Mouse (Mus musculus) kidney, adult 10 weeks (tissue): ENCODE data around the gene Hapln3. TPM values are rescaled to one million over a fixed set of nuclear protein-coding genes. Genes with fewer than 3 reads are reported as not detected.

ENCODE experiments used
- polyA plus RNA-seq: library from polyadenylated mRNA; stranded (reverse); fragments of 350-450 nt; fragmentation: Illumina TruSeq; extraction: RNeasy Lipid Tissue Mini Kit (QIAGEN cat#74804); gene quantifications from one replicate; pipeline ENCODE4 v1.2.3, GENCODE M21; 2014; ENCODE audit warnings: low read depth, low replicate concordance

The Hapln3 gene
- not detected for polyA plus RNA-seq

GRCm38 (mm10) chr7:79130843-79131444 lies at the start of gene Hapln3:
Gene Hapln3, minus strand, starts transcription at chr7:79131018.

GRCm38 (mm10) chr7:79148711-79149266 lies 18.0 kb upstream of the Hapln3 start, which contains the start of gene Mfge8:
Gene Mfge8, minus strand, starts transcription at chr7:79149060.

Other genes starting within 250 kb of the Hapln3 start
- gene Aen, start 235.2 kb downstream of the Hapln3 start, polyA plus RNA-seq: 9.9 TPM
- gene Isg20, start 217.6 kb downstream of the Hapln3 start, polyA plus RNA-seq: 1.7 TPM
- not detected for gene Acan, start 77.5 kb downstream of the Hapln3 start, polyA plus RNA-seq
- 2.1 TPM for gene Mfge8, start 18.0 kb upstream of the Hapln3 start, polyA plus RNA-seq
- gene Abhd2, start 142.2 kb upstream of the Hapln3 start, polyA plus RNA-seq: 36.1 TPM